Mouse (Mus musculus) left cerebral cortex, adult 2 months (tissue): ENCODE measurements around the gene Pcdh19. TPM values are rescaled to one million over a fixed set of nuclear protein-coding genes. Genes with fewer than 3 reads are reported as not detected.

ENCODE experiments used
- DNase-seq, 2 experiments: peaks; one replicate each; pipeline ENCODE4 v3.0.0; 2021 to 2022; ENCODE audit warnings: low spot score in 2 of 2, mixed read lengths in 1 of 2; ENCODE audit errors: extremely low spot score in 1 of 2
- H3K27ac ChIP-seq: fragments of 200-600 bp; 2 replicates; pipeline ENCODE4 v1.8.1; 2022
- H3K4me3 ChIP-seq: fragments of 200-600 bp; 2 replicates; pipeline ENCODE4 v1.8.1; 2022
- CTCF ChIP-seq: fragments of 200-600 bp; IDR thresholded peaks from 2 replicates; pipeline ENCODE4 v1.8.1; 2022; ENCODE audit warnings: antibody characterized with exemption, mild to moderate bottlenecking, moderate library complexity
- intact Hi-C: fragments of 180-260 bp; cut with DNase I; formaldehyde crosslinking; loops from one replicate; pipeline ENCODE4 v1.15.1; 2025
- total RNA-seq, 2 experiments: library from RNA; stranded (reverse); gene quantifications; 2 replicates each; pipeline ENCODE4 v1.2.3; 2021

The Pcdh19 gene
- total RNA-seq, 2 experiments from 2014 or later: 38.8 to 39.7 TPM

DNA sequence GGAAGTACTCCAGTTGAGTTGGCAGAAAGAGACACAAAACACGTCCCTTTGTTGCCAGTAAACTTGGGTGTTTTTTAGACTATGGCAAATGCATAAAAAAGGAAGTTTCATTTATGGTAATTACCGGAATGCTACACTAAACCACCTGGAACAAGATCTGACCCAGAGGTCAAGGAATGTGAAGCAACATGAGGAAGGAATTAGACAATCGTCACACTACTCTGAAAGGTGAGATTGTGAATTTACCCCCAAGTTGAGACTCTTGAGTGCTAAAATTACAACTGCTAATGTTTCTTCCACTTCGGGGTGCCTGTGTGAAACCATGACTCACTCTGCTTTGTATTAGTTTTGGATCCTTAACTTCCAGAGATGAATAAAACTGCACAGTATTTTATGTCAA is 33.6 kb downstream of the Pcdh19 start:
- no peak for TF ChIP-seq CTCF
- DNase-seq: no peak
- Histone ChIP-seq H3K4me3 (no peak overlapping the region), H3K27ac (no peak overlapping the region)
- intact Hi-C loops: loop anchor here (10.0 kb wide), 1 partner anchor 1200 kb away; no protein-coding TSS in a partner anchor

- Histone ChIP-seq H3K4me3 (no peak overlapping the region), H3K27ac (no peak overlapping the region)
- TF ChIP-seq CTCF: no peak
- no peak for DNase-seq
- intact Hi-C loops: loop anchor here (10.0 kb wide), 1 partner anchor 1198 kb away; no protein-coding TSS in a partner anchor
Measured at GRCm38 (mm10) chrX:133653071-133653470, 35.7 kb downstream of the Pcdh19 start.

DNA sequence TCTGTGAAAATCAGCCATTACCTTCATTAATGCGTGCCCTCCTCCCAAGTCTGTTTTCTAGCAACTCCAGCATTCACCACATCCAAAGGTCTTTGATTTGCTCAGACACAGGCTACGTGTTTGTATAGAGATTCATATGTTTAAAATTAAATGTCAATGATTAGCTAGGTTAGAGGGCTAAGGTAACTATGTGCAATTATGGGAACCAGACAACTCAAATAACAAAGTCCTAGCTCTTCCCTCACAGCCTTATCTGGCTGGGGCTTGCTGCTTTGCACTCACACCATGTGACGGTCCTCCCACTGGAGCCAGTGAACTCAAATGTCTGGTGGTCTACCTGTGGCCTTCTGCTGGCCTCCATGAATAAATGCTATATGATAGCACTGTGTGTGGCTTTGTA is 38.4 kb downstream of the Pcdh19 start:
- H3K4me3 ChIP-seq: no peak overlapping the region
- no peak for TF ChIP-seq CTCF
- no peak overlapping the region for H3K27ac ChIP-seq
- intact Hi-C loops: loop anchor here (10.0 kb wide), 1 partner anchor 1196 kb away; no protein-coding TSS in a partner anchor
- no peak for DNase-seq

GRCm38 (mm10) chrX:133647809-133648208 is 41.0 kb downstream of the Pcdh19 start:
- intact Hi-C loops: no loop called here
- DNase-seq: no peak
- no peak overlapping the region for H3K4me3 ChIP-seq
- no peak overlapping the region for H3K27ac ChIP-seq
- no peak for TF ChIP-seq CTCF

GRCm38 (mm10) chrX:133639445-133639844 is 49.3 kb downstream of the Pcdh19 start:
- no peak for TF ChIP-seq CTCF
- Histone ChIP-seq H3K27ac (no peak overlapping the region), H3K4me3 (no peak overlapping the region)
- DNase-seq: no peak
- intact Hi-C loops: no loop called here

DNA sequence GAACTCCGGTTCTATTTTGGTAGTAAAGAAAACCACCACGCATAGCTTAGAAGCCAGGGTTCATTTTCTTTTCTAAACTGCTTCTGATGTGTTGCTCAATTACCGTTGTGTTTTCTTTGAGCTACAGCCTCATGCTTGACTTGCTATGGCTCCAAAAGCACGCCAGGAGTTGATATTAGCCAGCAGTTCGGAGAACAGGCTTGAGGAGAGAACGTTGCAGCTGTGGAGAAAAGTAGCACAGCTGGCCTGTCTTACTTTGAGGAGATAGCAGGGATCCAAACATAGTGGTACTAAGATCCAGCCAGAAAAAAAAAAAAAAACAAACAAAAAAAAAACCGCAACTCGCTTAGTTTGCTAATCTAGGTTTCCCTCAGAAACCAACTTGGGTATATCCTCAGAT is 59.2 kb downstream of the Pcdh19 start:
- intact Hi-C loops: no loop called here
- TF ChIP-seq CTCF: no peak
- no peak overlapping the region for H3K4me3 ChIP-seq
- no peak for DNase-seq
- H3K27ac ChIP-seq: no peak overlapping the region

DNA sequence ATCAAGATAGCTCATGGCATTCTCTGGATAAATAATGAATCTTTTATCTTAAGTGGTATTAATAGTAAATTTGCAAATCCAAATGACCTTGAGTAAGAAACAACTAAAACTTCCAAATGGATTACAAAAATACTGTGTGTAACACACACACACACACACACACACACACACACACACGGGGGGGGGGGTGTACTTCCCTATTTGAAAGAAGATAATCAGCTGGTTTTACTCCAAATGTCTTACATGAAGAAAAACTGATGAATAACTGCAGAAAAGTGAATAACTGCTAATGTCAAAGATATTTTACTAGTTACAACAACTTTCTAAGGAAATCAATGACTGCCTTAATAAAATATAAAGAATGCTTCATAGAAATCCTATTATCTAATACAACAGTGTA is 70.6 kb downstream of the Pcdh19 start:
- intact Hi-C loops: no loop called here
- H3K27ac ChIP-seq: no peak overlapping the region
- H3K4me3 ChIP-seq: no peak overlapping the region
- TF ChIP-seq CTCF: no peak
- DNase-seq: no peak

DNA sequence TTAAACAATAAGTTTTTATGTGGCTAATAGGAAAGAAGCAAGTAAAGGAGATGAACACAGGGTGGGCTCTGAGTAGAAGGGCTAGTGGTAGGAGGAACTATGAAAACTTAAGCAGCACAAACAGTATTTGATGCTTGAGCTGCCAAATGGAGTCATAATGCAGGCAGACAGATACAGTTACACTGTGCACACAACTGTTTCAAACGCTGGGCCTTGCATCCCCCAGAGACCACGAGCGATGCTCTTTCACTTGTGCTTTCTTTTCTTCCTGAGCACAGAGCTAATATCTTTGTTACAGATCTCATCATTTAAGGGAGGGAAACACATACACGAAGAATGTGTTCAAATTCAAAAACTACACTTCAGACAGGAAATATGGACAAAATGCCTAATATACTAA is 83.0 kb downstream of the Pcdh19 start:
- intact Hi-C loops: no loop called here
- TF ChIP-seq CTCF: no peak

DNA sequence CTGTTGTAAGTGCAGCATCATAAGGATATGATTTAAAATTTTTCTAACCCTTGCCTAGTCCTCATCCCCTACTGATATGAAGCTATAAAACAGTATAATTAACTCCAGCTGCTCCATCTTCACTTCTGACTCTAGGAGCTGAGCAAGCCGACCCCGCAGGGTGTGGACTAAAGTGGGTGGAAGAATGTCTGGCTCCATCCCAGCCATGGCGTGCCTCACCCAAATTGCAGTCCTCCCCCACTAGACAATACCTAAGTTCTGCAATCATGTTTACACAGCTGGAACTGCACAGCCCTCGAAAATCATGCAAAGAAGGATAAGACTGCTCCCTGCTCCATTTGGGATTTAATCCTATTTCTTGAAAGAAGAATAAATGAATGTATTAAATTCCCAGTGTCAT is 84.5 kb downstream of the Pcdh19 start:
- Histone ChIP-seq H3K4me3 (no peak overlapping the region), H3K27ac (no peak overlapping the region)
- no peak for DNase-seq
- TF ChIP-seq CTCF: no peak
- intact Hi-C loops: no loop called here

More for the DNA sequence above, 83.0 kb downstream of the Pcdh19 start:
- Histone ChIP-seq H3K4me3 (no peak overlapping the region), H3K27ac (no peak overlapping the region)
- DNase-seq: no peak

- Histone ChIP-seq H3K27ac (no peak overlapping the region), H3K4me3 (no peak overlapping the region)
- intact Hi-C loops: no loop called here
- DNase-seq: no peak
- TF ChIP-seq CTCF: no peak
Measured at GRCm38 (mm10) chrX:133602068-133602467, 86.7 kb downstream of the Pcdh19 start.

DNA sequence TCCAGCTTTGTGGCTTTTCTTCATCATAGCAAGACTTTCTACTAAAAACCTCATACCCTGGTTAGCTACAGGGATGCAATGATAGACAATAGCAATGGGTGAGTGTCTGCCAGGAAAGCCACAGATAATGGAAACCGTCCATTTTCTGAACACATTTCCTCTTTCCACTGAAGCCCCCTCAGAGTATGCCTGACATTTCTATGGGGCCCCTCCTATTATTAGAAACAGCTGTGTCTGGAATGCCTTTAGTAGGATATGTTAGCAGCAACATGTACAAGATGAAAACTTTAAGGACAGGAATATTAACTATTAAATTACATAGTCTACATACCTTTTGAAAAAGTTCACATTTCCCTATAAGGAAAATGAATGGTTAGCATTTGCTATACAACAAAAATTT is 87.1 kb downstream of the Pcdh19 start:
- Histone ChIP-seq H3K27ac (no peak overlapping the region), H3K4me3 (no peak overlapping the region)
- intact Hi-C loops: no loop called here
- no peak for TF ChIP-seq CTCF
- no peak for DNase-seq

GRCm38 (mm10) chrX:133601195-133601594 is 87.6 kb downstream of the Pcdh19 start:
- no peak for DNase-seq
- no peak for TF ChIP-seq CTCF
- Histone ChIP-seq H3K27ac (no peak overlapping the region), H3K4me3 (no peak overlapping the region)
- intact Hi-C loops: no loop called here

DNA sequence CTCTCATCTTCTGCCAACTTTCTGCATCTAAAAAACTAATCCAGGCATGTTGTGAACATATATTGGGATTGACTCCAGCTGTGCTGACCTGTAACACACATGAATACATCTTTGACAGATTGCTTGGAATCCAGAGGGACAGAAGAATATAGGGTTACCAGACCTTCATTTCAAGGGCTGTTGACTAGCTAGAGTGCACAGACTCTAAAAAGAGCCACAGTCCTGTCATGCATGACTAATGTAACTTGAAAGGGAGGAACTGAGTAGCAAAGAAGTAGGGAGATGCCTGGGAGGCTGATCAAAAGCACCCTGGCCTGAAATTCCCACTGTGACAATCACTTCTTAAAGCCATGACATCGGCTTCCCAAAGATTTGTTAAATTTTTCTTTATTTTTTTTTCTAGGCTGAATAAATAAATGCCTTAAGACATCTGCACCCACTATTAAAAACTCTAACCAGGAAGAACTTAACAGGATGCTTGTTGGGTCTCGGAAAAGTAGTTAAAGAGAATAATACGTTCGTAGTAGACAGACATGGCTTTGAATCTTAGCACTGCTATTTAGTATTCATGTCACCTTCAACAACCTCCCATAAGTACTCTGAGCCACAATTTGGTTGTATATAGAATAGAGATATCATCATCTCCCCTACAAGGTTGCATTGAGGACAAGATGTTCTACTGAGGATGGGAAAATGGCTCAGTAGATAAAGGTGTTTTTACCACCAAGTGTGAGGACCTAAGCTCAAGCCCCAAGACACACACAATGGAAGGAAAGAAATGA is 113.0 kb downstream of the Pcdh19 start:
- Histone ChIP-seq H3K27ac (no peak overlapping the region), H3K4me3 (no peak overlapping the region)
- no peak for DNase-seq
- no peak for TF ChIP-seq CTCF
- intact Hi-C loops: no loop called here
